Mouse (Mus musculus): Measurements from ENCODE around the gene Coa3. TPM values are rescaled to one million over a fixed set of nuclear protein-coding genes. Genes with fewer than 3 reads are reported as not detected.
"Not testable (repeated sequence)": the region's sequence is repeated elsewhere in the genome, so short reads cannot be mapped to it uniquely, and the experiment has no call there.

Gene Coa3
- total and polyA plus RNA-seq, 3 experiments: 120 to 325 TPM; not detected in 1

DNA sequence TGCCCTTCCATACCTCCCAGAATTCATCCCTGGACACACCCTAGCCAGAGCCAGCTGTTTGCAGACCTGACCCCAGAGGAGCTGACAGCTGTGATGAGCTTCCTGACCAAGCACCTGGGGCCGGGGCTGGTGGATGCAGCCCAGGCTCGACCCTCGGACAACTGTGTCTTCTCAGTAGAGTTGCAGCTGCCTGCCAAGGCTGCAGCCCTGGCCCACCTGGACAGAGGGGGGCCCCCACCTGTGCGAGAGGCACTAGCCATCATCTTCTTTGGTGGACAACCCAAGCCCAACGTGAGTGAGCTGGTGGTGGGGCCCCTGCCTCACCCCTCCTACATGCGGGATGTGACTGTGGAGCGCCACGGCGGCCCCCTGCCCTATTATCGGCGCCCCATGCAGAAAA is 46.3 kb upstream of the Coa3 start:
- H3K36me3 ChIP-seq (ENCODE audit: control insufficient read depth in 1 of 2, insufficient read depth in 2 of 2, low read length in 2 of 2): peaks cover 0 to 16% of the 10 kb centered on the region in 2 experiments; a peak in 2 of 4 replicates
- H3K9ac ChIP-seq (ENCODE audit: control insufficient read depth, low read depth, low read length, poor library complexity, severe bottlenecking); H3K4me3 ChIP-seq (ENCODE audit: control insufficient read depth in 1 of 2, insufficient read depth in 1 of 2, low read depth in 2 of 2, low read length in 2 of 2); H3K4me1 ChIP-seq (ENCODE audit: control insufficient read depth in 1 of 2, insufficient read depth in 2 of 2, low read length in 2 of 2); DNase-seq (ENCODE audit: low read depth, low spot score); H3K9me3 ChIP-seq (replicated peaks; ENCODE audit: insufficient read depth, low read length); H3K27me3 ChIP-seq (ENCODE audit: control insufficient read depth in 1 of 2, insufficient read depth in 2 of 2, low read length in 2 of 2); H3K79me2 ChIP-seq (ENCODE audit: control insufficient read depth, insufficient read depth, low read length, poor library complexity); H3K27ac ChIP-seq (ENCODE audit: control insufficient read depth, low read depth, low read length): not testable (repeated sequence)

DNA sequence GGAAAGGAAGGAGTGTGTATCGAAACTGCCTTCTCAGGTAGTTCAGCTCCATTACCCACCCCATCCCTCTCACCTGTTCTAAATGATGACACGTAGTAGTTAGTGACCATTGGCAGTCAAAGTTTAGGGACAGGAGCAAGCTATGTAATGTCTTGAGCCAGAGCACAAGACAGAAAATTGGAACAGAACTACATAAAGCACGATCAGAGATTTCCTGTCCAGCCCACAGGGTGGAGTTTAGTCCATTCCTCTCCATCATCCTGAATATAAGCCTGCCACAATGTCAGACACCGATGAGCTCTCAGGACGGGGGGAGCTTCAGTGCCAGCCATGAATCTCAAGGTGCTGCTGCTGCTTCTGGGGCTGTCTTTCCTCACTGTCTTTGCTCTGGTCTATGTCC is 45.8 kb upstream of the Coa3 start, which contains the start of gene Aoc2:
Aoc2 (plus strand) TSS at position 301 of the 400 bp plus-strand sequence.
- no peak for DNase-seq (ENCODE audit: low read depth, low spot score)
- no peaks in the 10 kb centered on the region for H3K79me2 ChIP-seq (ENCODE audit: control insufficient read depth, insufficient read depth, low read length, poor library complexity)
- H3K27ac ChIP-seq (ENCODE audit: control insufficient read depth, low read depth, low read length): no peak within 1 kb of the TSS
- H3K36me3 ChIP-seq (ENCODE audit: control insufficient read depth in 1 of 2, insufficient read depth in 2 of 2, low read length in 2 of 2): peaks cover 0 to 18% of the 10 kb centered on the region in 2 experiments; a peak in 2 of 4 replicates
- TF ChIP-seq CHD1 (IDR thresholded peaks at IDR 0.05; ENCODE audit: low read depth, low read length) (no peak), SMC3 (IDR thresholded peaks at IDR 0.05; ENCODE audit: low read depth, low read length) (no peak), ZMIZ1 (IDR thresholded peaks at IDR 0.05; ENCODE audit: low read depth, low read length) (0 out of 2 replicates have a peak, but pooled peaks have one; percentile 24)
- no peak within 1 kb of the TSS for H3K4me3 ChIP-seq (ENCODE audit: control insufficient read depth in 1 of 2, insufficient read depth in 1 of 2, low read depth in 2 of 2, low read length in 2 of 2)
- H3K4me1 ChIP-seq (ENCODE audit: control insufficient read depth in 1 of 2, insufficient read depth in 2 of 2, low read length in 2 of 2): no peaks in the 10 kb centered on the region
- no peak within 1 kb of the TSS for H3K9ac ChIP-seq (ENCODE audit: control insufficient read depth, low read depth, low read length, poor library complexity, severe bottlenecking)
- no peaks in the 10 kb centered on the region for H3K27me3 ChIP-seq (ENCODE audit: control insufficient read depth in 1 of 2, insufficient read depth in 2 of 2, low read length in 2 of 2)
- H3K9me3 ChIP-seq (replicated peaks; ENCODE audit: insufficient read depth, low read length): no peaks in the 10 kb centered on the region

- TF ChIP-seq MAFK (IDR thresholded peaks at IDR 0.05; ENCODE audit: borderline replicate concordance, low read depth, low read length): no peak
- TF ChIP-seq RAD21 (IDR thresholded peaks at IDR 0.05; ENCODE audit: low read depth, low read length): peak; percentile 57
- TF ChIP-seq SMC3 (IDR thresholded peaks at IDR 0.05; ENCODE audit: low read depth, low read length): peak; percentile 66
- TF ChIP-seq CTCF (IDR thresholded peaks at IDR 0.05 in 2 of 3, conservative IDR thresholded peaks at IDR 0.05 in 1 of 3; ENCODE audit: control insufficient read depth in 1 of 3, insufficient read depth in 1 of 3, low read depth in 2 of 3, low read length in 3 of 3, poor library complexity in 1 of 3, severe bottlenecking in 1 of 3): peak; percentile 74 to 81 (median 77)
- no peak for TF ChIP-seq MAZ (IDR thresholded peaks at IDR 0.05; ENCODE audit: low read depth, low read length)
- TF ChIP-seq ZC3H11A (IDR thresholded peaks at IDR 0.05; ENCODE audit: low read depth, low read length): 0 out of 2 replicates have a peak, but pooled peaks have one; percentile 4
- no peak for TF ChIP-seq ETS1 (IDR thresholded peaks at IDR 0.05; ENCODE audit: low read depth, low read length)
- TF ChIP-seq POLR2A (IDR thresholded peaks at IDR 0.05; ENCODE audit: control insufficient read depth in 1 of 2, insufficient read depth in 1 of 2, low read depth in 1 of 2, low read length in 2 of 2, poor library complexity in 1 of 2): 0 out of 4 replicates have a peak, but pooled peaks of 1 of the 2 experiments have one; percentile 9
- Histone ChIP-seq H3K4me3 (ENCODE audit: control insufficient read depth in 1 of 2, insufficient read depth in 1 of 2, low read depth in 2 of 2, low read length in 2 of 2) (no peak overlapping the region), H3K9ac (ENCODE audit: control insufficient read depth, low read depth, low read length, poor library complexity, severe bottlenecking) (no peak overlapping the region), H3K27me3 (ENCODE audit: control insufficient read depth in 1 of 2, insufficient read depth in 2 of 2, low read length in 2 of 2) (no peaks in the 10 kb centered on the region), H3K27ac (ENCODE audit: control insufficient read depth, low read depth, low read length) (no peak overlapping the region), H3K36me3 (ENCODE audit: control insufficient read depth in 1 of 2, insufficient read depth in 2 of 2, low read length in 2 of 2) (peaks cover 4 to 29% of the 10 kb centered on the region in 2 experiments), H3K9me3 (replicated peaks; ENCODE audit: insufficient read depth, low read length) (no peaks in the 10 kb centered on the region), H3K4me1 (ENCODE audit: control insufficient read depth in 1 of 2, insufficient read depth in 2 of 2, low read length in 2 of 2) (0 out of 4 replicates have a peak, but pooled peaks cover 0 to under 1% of the 10 kb centered on the region in 2 experiments), H3K79me2 (ENCODE audit: control insufficient read depth, insufficient read depth, low read length, poor library complexity) (peaks cover 7% of the 10 kb centered on the region)
- DNase-seq (ENCODE audit: low read depth, low spot score): peak; percentile 70
Observed at GRCm38 (mm10) chr11:101323609-101324008, 44.7 kb upstream of the Coa3 start.

Measured in MEL (cell line).